Mouse (Mus musculus): ENCODE results near the gene Zfp51.
"Not testable (repeated sequence)": the region's sequence is repeated elsewhere in the genome, so short reads cannot be mapped to it uniquely, and the experiment has no call there.

Gene Zfp51

GRCm38 (mm10) chr17:21450138-21450704, at the start of gene Zfp51:
Gene Zfp51 (plus strand): TSS chr17:21450374.
- DNase-seq = peak; percentile 92 to 95

DNA sequence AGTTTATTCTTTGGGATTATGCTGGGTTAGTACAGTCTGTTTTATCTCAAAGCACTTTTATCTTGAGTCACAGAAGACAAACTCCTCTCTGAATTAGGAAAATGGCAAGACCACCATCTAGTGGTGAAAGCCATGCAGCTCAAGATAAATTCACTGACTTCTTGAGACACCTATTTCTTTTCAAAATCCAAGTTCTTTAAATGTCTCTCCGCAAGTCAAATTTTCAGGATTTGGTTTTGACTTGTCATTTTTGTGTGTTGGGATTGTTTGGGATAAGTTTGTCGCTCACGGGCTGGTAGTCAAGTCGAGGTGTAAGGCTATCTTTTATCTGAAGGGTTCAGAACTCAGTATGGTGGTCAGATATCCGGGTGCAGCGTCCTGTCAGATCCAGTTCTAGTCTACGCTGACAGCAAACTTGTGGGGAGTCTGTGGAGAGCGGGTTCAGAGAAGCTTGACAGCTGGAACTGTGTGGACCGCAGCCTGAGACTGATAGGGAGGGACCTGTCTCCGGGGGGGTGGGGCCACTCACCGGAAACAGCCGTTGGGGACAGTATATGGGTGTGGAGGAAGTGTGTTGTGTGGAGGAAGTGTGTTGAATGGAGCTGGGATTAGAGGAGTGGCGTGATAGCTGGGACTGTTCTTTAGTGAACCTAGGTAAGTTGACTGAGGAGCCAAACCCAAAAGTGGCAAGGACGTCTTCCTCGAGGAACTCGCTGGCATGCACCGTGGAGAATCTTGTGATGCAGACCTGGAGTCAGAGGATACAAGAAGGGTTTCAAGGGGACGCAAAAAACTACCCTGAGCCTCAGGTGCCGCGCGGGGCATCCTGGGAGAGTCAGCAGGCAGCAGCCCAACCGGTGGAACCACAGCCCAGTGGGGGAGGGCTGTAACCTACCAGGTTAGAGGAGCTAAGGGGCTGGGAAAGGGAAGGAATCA, 27.2 kb upstream of the Zfp51 start, which contains the start of gene Zfp54:
Zfp54 (plus strand) TSS at position 564 of the 936 bp plus-strand sequence.
- peak; percentile 73 for DNase-seq

GRCm38 (mm10) chr17:21438806-21439400, 11.3 kb upstream of the Zfp51 start:
- not testable (repeated sequence) for DNase-seq

GRCm38 (mm10) chr17:21449669-21450068, 505 bp upstream of the Zfp51 start:
- peak; percentile 34 to 73 for DNase-seq

GRCm38 (mm10) chr17:21463550-21463949, 13.4 kb downstream of the Zfp51 start:
- DNase-seq = no peak

- DNase-seq = no peak
Measured at GRCm38 (mm10) chr17:21472032-21472652, 22.0 kb downstream of the Zfp51 start.

- no peak for DNase-seq
Measured at GRCm38 (mm10) chr17:21472653-21473307, 22.6 kb downstream of the Zfp51 start.

- no peak for DNase-seq
Measured at GRCm38 (mm10) chr17:21473362-21474190, 23.4 kb downstream of the Zfp51 start.

- DNase-seq = peak; percentile 10 to 50
Measured at GRCm38 (mm10) chr17:21474729-21475128, 24.6 kb downstream of the Zfp51 start.

DNA sequence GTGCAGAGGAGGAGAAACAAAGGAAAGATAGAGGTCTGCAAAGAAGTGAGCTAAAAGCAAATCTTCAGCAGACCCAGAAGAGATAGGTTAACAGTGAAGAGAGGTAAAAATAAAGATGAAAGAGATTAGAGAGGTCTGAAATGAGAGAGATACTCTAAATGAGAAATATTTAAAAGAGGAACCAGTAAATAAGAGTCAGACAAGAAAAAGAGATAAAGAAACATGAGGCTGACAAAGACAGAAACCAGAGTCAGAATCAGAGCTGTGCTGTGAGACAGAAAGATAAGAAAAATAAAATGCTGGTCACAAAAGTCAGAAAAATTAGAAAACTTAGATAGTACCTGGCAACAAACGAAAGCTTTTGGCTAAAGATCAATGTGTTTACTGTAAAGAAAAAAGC, 25.1 kb downstream of the Zfp51 start:
- not testable (repeated sequence) for DNase-seq

- DNase-seq = not testable (repeated sequence)
Measured at GRCm38 (mm10) chr17:21476351-21476750, 26.2 kb downstream of the Zfp51 start.

- not testable (repeated sequence) for DNase-seq
Measured at GRCm38 (mm10) chr17:21478103-21478777, 28.1 kb downstream of the Zfp51 start.

DNA sequence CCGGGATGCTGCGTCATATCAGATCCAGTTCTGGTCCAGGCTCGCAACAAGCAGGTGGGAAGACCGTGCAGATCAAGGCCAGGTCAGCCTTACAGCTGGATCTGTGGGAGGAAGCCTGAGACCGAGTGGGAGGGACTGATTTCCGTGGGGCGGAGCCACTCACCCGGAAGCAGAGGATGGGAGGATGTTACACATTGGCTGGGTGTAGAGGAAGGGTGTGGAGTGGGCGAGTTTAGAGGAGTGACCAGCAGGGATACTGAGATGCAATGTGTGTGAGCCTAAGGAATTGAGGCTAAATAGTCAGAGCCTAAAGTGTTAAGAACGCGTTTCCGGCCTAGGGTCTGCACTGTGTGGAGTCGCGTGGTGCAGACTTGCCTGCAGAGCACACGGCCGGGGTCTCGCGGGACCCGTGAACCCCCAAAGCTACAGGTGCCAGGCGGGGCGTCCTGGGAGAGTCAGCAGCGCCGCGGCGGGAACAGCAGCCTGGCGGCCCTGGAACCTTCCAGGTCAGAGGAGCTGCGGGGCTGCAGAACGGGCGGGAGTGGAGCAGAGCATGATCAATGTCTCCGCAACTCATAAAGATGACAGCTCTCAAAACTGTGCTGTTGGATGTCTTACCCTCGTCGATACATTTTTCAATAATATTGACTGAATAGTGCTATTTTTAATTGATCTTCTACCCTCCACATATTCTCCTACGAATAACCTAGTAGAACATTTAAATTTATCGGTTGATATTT, 38.8 kb downstream of the Zfp51 start, which contains the start of gene Zfp53:
Zfp53 (plus strand) TSS at position 239 of the 740 bp plus-strand sequence.
- peak; percentile 81 to 88 for DNase-seq

DNA sequence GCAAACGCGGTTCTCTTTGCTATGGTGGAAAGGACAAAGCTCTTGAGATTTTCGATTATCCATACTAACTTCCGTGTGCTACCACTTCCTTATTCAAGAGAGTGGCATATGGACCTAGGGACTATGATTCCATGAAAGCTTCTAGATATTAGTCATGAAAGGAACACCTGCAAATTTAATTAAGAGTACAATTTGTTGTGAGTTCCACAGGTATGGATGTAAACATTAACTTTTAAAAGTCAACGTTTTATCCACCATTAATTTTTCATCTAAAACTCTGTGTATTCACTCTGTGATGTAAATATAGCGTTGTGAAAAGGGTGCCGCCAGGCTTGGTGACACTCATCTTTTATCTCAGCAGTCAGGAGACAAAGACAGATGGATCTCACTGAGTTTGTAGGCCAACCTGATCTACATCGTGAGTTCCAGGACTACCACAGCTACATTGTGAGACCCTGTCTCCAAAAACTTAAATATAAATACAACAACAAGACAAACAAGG, 39.4 kb downstream of the Zfp51 start:
- DNase-seq = no peak

DNA sequence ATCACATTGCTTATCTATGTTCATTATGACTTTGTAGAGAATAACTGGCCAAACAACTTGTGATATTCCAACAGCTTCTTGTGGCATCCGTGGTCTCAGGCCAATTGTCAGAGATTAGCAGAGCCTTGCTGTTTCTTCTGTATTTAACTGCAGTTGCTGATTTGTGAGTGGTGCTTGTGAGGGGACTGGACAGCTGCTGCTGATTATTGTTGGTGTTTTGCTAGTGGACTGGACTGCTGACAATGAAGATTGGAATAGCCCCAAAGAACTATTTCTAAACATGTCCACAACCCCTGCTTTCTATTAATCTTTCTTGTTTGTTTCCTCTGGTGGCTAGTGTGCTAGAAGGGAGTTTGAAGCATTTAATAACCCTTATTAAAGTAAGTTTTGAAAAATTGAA, 51.2 kb downstream of the Zfp51 start:
- no peak for DNase-seq

DNA sequence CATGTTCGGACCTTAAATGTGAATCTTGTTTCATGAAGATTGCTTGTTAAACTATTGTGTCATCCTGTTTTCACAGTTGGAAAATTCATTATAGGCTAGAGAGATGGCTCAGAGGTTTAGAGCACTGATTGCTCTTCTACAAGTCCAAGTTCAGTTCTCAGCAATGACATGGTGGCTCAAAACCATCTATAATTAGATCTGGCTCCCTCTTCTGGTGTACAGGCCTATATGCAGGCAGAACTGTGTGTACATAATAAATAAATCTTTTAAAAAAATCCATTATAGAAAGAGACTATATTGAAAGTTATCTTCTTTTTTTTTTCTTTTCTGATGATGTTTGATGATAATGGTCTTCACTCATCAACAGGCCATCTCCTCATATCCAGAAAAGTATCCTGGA, 54.4 kb downstream of the Zfp51 start:
- DNase-seq = no peak

DNA sequence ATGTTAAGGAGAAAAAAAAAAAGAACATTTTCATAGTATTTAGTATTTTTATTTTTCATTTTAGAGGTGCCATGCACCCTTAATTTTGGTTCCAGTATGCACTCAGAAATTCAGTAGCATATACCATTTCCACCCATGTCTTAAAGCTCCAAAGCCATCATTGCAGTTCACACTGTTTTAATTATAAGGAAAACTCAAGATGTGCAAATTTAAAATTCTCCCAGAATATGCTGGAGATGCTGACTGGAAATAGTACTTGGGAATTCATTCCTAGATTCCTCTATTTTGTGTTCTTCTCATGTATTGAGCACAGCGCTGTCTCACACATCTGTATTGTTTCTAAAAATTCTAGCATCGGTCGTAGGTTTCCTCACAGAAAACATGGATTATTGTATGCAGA, 56.1 kb downstream of the Zfp51 start:
- DNase-seq = no peak

DNA sequence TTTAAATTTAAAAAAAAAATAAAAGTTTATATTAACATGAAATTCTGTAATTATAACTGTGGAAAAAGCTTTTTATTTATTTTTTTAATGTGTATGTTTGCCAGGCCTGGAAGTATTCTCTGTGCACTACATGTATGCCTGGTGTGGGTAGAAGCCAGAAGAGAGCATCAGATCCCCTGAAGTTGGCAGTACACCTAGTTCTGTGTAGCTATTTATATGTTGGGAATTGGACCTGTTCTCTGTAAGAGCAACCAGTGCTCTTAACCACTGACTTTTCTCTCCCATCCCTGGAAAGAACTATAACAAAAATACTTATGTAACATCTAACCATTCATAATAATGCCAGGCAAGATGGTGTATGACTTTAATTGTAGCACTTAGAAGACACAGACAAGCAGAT, 59.6 kb downstream of the Zfp51 start:
- DNase-seq = no peak

Data from thymus, adult 18-20 months (tissue).